Mouse (Mus musculus) adrenal gland, postnatal 4 days (tissue): ENCODE data around the gene Lamtor2. TPM values are rescaled to one million over a fixed set of nuclear protein-coding genes. Genes with fewer than 3 reads are reported as not detected.
A peak's percentile ranks its signal among the peaks of the same experiment; 100 is the strongest.

Experiments used
- DNase-seq, 2 experiments: peaks; one replicate each; pipeline ENCODE4 v3.0.0; 2021 to 2022; ENCODE audit warnings: low spot score in 2 of 2, mixed read lengths in 2 of 2
- total RNA-seq, 2 experiments: library from RNA; stranded (reverse); gene quantifications; 2 replicates each; pipeline ENCODE4 v1.2.3; 2021

Lamtor2 gene
- total RNA-seq, 2 experiments from 2014 or later: 108 to 113 TPM

DNA sequence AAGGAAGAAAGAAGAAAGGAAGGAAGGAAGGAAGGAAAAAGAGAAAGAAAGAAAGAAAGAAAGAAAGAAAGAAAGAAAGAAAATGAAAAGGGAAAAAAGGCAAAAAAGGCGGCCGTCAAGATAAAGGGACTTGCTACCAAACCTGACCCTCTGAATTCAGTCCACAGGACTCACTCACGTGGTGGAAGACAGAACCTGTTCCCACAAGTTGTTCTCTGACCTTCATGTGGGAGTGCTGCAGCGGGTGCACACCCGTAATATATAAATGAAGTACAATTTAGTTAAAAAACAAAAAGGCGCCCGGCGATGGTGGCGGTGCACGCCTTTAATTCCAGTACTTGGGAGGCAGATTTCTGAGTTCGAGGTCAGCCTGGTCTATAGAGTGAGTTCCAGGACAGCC is 24.2 kb downstream of the Lamtor2 start:
- DNase-seq: no peak

DNA sequence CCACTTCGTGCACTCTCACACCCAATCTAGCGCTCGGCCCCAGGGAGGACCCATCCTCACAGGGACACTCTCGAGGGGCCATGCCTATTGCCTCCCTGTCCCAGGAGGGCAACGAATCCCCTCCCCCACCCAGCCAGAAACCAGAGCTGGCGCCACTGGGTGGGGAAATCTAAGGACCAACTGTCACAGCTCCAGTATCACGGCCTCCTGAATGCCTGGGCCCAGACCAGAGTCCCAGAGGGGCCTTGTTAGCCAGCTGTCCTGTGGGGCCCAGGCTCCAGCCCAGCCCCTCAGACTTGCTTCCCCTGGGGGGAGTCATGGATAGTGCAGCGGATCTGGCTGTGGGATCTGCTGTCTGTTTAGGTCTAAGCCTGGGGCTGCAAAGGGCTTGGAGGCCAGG is 25.3 kb downstream of the Lamtor2 start:
- no peak for DNase-seq

DNA sequence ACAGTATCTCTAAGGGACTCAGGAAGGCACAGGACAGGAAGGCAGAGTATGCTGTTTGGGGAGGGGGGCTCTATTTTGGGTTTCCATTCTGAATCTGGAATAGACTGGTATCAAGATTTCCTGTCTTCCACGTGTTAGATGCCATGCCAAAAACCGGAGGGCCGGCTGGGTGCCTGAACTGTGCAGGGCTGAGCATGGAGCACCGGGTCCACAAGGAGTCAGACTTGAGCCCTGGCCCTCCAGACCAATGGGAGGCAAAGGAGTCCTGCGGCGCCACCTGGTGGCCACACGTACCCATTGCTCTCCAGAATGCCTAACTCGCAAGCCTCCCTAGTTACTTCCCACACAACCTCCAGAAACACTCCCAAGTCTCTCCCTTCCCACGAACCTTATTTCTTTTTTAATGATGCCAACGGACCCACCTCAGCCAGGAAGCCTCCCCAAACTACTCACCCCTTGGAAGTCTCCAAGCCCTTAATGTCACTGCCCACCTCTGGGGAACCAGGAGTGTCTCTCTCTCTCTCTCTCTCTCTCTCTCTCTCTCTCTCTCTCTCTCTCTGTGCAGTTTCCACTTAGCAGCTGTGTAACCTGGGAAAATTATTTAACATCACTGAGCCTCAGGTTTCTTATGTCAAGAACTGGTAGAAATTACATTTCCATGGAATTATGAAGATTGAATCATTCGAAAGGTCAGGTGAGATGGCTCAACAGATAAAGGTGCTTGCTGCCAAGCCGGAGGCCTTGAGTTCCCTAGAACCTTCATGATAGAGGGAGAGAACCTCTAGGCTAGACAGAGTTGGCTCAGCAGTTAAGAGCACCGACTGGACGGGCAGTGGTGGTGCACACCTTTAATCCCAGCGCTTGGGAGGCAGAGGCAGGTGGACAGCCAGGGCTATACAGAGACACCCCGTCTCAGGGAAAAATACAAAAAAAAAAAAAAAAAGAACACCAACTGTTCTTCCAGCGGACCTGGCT is 26.4 kb downstream of the Lamtor2 start:
- DNase-seq: peak; percentile 65 to 75

DNA sequence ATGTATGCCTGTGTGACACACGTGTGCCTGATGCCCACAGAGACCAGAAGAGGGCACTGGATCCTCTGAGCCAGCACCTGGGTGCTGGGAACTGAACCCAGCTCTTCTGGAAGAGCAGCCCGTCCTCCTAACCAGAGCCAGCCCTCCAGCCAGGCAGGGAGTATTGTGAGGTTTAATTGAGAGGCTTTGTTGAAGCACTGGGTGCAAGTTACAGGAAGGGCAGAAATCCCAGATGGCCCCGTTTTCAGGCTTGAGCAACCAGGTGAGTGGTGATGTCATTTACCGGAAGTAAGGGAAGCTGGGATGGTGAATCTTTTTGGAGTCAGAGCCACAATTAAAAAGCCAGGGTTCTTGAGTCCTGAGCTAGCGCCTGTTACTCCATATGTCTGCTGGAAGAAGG is 27.9 kb downstream of the Lamtor2 start:
- DNase-seq: no peak

DNA sequence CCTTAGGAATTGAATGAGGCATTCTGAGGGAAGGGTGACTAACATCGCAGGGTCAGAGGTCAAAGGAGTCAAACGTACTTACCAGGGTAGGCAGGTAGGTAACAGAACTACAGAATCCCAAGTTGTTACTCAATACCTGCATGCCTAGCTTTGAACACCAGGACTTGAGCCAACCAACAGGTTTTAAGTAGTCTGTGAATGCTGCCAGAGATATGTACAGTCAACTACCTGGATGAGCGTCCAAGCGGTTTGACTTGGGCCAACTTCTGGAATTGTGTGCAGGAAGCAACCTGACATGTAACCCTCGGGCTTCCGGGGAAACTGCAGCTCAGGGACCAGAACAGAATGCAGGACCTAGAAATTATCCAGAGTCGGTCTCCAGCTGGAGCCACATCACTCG is 29.8 kb downstream of the Lamtor2 start:
- no peak for DNase-seq

DNA sequence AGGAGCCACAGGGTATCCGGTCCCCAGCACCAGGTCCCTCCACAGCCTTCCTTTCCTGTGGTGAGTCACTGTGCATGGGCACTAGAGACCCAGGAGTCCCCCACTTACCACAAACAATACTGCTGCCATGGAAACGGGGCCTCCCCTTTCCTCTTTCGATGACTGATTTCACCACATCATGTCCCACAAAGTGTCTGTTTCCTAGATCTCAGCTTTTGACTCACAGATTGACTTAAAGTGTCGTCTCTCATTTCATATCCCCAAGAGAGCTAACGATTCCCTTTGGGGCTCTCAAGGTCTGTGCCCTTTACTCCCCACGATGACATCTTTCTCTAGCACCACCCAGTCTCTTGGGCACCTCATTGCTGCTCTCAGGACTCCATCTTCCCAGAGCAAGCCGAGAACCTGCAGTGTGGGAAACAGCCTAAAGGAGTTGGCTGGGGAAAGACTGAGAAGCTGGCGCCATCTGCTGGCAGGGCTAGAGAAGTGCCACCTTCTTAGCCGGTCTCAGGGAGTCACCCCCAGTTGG is 31.0 kb downstream of the Lamtor2 start:
- peak in 1 of 2 experiments; percentile 69 for DNase-seq

DNA sequence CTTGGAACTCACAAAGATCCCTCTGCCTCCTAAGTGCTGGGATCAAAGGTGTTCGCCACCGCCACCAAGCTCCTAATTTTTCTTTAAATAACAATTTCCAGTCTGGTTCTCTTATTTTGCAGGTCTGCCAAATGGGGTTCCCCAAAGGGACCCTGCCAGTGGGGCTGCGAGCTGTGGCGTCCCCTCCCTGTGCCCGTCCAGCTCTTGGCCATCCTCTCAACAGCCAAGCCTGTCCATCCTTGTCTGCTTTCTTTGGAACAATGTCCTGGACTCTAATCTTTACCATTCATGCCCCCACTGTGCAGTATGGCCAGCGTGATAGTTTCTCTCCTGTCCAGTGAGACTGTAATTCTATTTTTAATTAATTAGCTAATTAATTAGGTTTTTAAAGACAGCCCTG is 31.7 kb downstream of the Lamtor2 start:
- DNase-seq: no peak

DNA sequence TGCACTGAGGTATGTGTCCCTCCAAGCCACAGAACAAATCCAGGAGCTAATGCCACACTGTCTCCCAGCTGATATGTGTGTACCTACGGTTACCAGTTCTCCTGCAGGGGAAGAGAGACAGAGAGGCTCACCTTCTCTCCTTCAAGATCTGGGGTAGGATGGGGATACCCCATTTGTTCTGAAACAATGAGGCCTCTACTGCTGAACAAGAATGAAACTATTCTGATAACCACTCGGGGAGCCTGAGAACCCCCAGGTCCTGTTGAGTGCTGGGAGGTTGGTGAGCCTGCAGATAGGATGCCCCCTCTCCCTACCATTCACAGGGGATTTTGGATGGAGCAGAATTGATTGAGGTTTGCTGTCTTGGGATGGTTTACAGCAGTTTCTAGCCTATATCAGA is 32.8 kb downstream of the Lamtor2 start:
- no peak for DNase-seq

DNA sequence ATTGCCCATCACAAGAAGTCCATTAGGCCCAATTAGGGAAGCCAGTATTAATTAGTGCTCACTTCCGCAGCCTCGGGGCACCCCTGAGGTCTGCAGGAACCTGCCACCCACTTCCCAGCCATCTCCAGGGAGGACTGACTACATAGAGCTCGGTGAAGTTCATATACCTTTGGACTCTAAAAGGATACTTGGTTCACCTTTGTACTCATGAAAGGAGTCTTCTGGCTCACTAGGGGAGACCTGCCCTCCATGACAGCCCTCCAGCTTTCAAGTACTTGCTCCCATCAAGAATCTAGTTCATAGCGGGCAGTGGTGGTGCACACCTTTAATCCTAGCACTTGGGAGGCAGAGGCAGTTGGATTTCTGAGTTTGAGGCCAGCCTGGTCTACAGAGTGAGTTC is 34.5 kb downstream of the Lamtor2 start:
- no peak for DNase-seq

DNA sequence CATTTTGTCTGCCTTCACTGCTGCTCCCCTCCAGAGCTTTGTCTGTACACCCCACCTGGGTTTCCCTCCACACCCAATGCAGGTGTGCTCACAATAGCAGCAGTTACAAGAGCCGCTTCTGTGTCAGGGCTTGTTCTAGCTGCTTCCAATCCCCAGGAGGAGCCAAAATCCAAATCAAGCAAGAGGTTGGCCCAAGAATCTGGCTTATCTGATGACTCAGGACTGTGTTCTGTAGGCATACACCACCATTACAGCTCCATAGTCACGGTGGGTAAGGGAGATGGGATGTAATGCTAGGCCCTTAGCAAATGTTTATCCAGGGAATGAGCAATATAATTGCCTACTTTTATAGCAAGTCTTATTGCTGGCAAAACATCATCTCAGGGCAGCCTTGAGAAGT is 36.5 kb downstream of the Lamtor2 start:
- no peak for DNase-seq

DNA sequence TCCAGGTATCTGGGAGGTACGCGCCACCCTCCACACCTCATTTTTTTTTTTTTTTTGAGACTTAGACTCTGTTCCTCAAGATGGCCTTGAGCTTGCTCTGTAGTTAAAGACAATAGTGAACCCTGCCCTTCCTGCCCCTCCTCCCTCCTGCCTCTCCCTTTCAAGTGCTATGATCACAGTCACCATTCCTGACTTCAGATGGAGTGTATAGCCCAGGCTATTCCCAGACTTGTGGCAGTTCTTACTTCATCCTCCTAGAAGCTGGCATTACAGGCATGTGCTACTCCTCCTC is 37.8 kb downstream of the Lamtor2 start:
- DNase-seq: no peak

DNA sequence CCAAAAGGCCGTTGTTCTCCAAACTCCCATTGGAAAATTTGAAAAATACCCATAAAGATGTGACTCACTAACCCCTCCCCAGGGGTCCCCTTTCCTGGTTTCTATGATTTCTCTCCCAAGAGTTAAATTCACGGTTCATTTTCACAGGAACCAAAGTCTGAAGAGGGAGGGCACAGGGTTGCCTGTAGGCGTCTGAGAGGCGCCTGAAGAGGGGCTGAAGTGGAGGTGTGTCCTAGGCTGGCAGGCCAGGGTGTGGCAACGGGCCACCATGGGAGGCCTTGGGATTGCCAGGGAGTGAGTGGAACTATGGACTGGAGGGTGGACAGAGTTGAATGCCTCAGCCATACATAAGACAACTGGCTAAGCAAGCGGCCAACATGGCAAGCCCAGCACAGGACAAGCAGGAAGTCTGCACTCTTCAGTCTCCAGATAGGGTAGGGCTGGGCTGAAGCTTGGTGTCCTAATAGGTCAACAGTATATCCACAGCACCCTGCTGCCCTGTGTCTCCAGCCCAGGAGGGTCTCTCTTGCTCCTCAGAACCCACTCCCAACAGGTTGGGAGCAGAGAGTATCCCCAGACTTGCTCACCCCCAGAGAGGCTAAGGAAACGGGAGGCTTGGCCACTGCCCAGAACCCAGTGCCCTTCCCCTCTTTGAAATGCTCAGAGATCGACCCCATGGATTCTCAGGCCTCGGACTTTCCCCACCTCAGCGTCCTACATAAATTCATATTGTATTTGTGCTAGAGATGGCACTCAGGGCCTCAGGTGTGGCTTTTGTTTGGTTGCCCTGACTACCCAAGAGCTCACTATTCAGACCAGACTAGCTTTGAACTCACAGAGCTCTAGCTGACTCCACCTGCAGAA is 38.4 kb downstream of the Lamtor2 start:
- no peak for DNase-seq

DNA sequence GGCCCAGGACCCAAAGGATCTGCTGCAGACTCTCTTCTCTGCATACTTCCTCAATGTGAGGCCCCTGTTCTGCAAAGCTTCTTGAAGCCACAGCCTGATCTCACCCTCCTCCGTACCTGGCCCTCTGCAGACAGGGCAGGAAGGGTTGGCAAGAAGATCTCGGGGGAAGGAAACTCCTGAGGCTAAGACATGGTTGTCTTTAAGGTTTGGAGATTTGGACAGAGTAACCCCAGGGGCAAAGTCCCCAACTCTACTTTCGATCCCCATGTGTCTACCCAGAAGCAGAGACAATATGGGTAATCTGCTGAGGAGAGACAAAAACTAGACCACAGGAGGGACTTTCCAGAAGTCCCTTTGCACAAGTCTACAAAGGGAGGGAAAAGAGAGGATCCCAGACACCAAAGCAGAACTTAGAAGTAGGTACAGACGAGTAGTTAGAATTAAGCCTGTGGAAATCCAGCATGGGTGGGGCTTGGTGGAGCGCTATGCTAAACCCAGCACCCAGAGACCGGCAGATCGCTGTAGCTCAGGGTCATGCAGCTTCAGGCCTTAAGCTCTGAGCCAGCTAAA is 39.2 kb downstream of the Lamtor2 start:
- DNase-seq: no peak

DNA sequence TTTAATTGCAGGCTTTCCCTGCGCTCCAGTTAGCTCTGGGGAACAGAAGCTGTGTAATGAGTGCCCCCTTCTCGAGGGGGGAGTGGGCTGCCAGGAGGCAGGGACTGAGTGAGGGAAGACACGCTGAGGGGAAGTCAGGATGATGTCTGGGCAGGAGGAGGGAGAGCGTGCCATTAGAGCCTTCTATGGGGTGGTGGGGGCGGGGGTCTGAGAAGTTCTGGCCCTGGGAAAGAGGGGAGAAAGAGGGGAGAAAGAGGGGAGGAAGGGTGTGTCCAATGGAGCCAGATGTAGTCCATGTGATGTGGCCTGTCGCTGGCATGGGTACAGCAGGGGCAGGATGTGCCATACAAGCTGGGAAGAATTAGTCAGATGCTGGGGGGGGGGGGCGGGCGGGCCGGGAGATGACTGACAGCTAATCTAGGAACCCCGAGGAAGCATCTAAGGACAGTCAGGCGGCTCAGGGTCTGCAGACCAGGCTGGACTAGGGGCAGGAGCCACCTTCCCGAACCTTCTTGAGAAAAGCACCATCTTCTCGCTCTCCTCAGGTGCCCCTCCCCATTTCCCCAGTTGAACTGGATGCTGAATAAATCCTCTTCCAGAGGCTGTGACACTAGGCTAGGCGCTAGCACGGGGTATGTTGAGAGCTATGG is 39.9 kb downstream of the Lamtor2 start:
- no peak for DNase-seq

DNA sequence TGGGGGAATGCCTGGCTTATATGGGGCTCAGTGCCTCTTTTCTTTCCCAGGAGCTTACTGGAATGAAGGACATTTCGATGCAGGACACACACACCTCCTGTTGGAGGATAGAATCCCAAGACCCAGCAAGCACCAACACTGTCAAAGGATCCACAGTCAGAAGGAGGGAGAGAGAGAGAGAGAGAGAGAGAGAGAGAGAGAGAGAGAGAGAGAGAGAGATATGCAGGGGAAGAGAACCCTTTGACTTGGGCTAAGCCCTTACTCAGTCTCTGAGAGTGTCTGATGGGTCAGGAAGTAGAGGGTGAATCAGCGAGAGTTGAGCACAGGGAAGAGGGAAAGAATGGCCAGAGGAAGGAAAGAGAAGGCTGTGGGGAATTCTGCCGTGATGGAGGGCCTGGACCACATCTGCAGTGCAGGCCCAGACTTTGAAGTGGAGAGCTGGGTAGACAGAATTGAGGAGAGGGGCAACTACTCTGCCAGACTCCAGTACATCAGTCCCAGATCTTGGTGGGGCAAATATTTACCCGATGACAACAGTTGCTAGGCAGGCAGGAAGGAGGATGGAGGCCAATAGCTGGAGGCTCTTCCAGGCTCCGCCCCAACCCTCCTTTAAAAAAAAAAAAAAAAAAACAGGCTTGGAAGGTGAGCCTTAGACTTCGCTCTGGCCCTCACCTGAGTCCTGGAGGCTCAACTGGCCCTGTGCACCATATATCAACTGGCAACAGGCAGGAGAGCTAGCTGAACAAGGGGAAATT is 40.6 kb downstream of the Lamtor2 start:
- DNase-seq: no peak

DNA sequence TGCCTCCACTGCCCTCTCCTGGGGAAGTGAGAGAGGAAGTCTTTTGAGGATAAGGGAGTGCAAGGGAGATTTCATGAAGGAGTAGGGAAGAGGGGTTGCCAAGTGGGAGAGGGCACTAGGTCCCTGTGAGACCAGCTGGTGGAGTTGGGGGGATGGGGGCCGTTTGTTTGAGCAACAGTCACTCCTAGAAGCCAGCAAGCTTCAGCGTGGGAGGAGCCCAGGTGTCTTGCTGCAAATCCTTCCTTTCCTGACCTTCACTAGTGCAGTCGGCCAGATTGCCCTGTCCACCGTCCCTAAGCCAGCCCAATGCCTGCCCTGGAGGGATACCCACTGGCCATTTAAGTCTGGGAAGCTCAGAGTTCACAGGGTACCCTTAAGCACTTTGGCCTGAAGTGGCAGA is 41.3 kb downstream of the Lamtor2 start:
- DNase-seq: no peak

DNA sequence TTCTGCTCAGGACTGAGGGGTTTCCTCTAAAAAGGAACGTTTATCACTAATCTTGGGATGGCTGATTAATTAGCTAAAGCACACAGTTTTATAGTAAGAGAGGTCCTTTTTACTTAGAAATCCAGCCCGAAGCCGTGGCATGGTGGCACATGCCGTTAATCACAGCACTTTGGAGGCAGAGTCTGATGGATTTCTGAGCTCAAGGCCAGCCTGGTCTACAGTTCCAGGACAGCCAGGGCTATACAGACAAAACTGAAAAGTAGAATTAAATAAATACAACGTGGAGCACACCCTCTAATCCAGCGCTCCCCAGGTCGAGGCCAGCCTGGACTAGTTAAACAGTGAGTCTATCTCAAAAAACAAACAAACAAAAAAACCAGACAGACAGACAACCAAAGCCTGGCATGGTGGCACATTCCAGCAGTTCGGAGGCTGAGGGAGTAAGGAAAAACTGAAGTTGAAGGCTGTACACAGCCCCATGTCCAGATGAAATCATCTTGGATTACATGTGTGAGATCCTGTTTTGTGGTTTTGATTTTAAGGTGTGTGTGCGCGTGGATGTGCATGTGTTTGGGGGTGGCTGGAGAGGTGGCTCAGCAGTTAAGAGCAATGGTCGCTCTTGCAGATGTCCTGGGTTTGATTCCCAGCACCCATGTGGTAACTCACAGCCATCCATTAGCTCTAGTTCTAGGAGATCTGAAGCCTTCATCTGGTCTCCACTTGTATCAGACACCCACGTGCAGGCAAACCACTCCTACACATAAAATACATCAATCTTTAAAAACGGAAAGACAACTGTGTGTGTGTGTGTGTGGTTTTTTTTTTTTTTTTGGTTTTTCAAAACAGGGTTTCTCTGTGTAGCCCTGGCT is 42.2 kb downstream of the Lamtor2 start:
- DNase-seq: no peak

DNA sequence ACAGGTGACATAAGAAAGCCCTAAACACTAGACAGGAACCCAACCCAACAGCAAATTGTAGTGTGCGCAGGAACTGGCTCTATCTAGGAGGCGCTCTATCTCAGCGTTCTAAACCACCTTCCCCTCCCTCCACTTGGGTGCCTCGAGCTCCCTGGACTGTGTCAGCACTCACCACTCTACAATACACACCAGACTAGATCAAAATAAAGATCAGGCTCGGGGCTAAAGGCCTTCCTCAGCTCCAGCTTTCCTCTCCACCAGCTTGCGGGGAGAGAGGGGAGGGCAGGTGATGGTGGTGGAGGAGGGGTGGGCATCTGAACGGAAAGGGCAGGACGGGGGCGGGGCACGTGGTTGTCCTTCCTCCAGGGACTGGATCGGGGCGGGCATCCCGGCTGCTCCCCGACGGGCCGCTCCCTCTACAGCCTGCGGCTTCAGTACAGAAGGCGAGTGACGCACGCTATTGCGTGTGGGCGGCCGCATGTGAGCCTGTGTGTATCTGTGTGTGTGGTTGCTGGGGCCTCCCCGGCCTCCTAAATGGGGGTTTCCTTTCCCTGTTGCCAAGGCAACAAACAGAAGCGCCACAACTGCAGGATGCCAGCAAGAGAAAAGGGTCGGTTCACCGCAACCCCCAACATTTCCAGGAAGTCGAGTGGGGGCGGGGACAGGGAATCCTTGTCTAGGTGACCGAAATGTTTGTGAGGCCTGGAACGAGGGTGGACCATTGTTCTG is 43.0 kb downstream of the Lamtor2 start, which contains the start of gene Lmna:
Lmna (minus strand) TSS at position 265 of the 729 bp plus-strand sequence.
- DNase-seq: peak; percentile 91 to 93

DNA sequence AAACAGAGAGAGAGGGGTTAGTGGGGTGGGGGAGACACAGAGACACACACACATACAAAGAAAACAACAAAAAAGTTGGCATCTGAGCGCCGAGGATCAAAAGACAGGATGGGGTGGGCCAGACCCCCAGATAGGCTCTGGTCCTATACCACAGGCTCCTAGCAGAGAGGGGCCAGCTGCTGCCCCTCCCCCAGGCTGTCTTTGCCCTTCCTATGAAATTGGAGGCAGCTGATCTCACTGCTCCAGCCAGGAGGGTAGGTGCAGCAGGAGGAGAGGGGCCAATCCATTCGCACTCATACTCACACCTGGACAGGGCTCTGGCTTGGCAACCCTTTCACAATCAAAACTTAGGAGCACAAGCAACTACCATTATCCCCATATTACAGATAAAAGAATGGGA is 43.6 kb downstream of the Lamtor2 start:
- DNase-seq: no peak
